8 mouse cellular contexts compared by ENCODE assay signal in genomic region chr11:59163255-59164236, GRCm38 (mm10). TPM values are rescaled to one million over a fixed set of nuclear protein-coding genes. Genes with fewer than 3 reads are reported as not detected.
A peak's percentile ranks its signal among the peaks of the same experiment; 100 is the strongest.
DNase-seq lines count a peak whose midpoint lies in the region; TF ChIP-seq lines count a peak whose summit lies in the region.

TSS of gene Iba57 (minus strand) at chr11:59163739.

- no peaks in the 10 kb centered on the region for H3K9me3 ChIP-seq in megakaryocyte, embryonic 14.5 days

- peaks cover 7% of the 10 kb centered on the region for H3K27me3 ChIP-seq in megakaryocyte, embryonic 14.5 days (replicated peaks)

- peak within 1 kb of the TSS; percentile 99 for H3K27ac ChIP-seq in gastrocnemius, adult 2 months

- peak; percentile 52 for TF ChIP-seq CTCF in gastrocnemius, adult 2 months (IDR thresholded peaks at IDR 0.05)

- intact Hi-C loops in gastrocnemius, adult 2 months (cut with DNase I): loop anchor here (1.0 kb wide), 1 partner anchor 25 kb away; no protein-coding TSS in a partner anchor

- peaks cover 58% of the 10 kb centered on the region for H3K4me1 ChIP-seq in megakaryocyte, embryonic 14.5 days

- peak; percentile 98 for DNase-seq in WW6 (ENCODE audit: low read depth, low spot score)
- DNase-seq in cerebellum, postnatal 4 days (ENCODE audit: low spot score in 2 of 2): peak; percentile 87 to 97
- peak; percentile 99 for DNase-seq in gastrocnemius, adult 2 months
- DNase-seq in hindlimb bud, embryonic 11.5 days (ENCODE audit: extremely low spot score, low read depth, low spot score): peak; percentile 90
- DNase-seq in left cerebral cortex, adult 8-10 months (ENCODE audit: low spot score in 2 of 2): peak; percentile 98 to 100
- DNase-seq in right cerebral cortex, postnatal 10 days (ENCODE audit: low spot score in 2 of 2): peak; percentile 99
- peak; percentile 92 for DNase-seq in urinary bladder, postnatal 25 days (ENCODE audit: low spot score)

- H3K4me3 ChIP-seq in gastrocnemius, adult 2 months: peak within 1 kb of the TSS; percentile 76
- H3K4me3 ChIP-seq in megakaryocyte, embryonic 14.5 days (replicated peaks): peak within 1 kb of the TSS; percentile 99

- peaks cover 5% of the 10 kb centered on the region for H3K36me3 ChIP-seq in megakaryocyte, embryonic 14.5 days (replicated peaks; ENCODE audit: low read length)

RNA-seq across cellular contexts. Expression of gene Iba57, which starts in this region (rescaled TPM):
- 1 to 10 TPM; 6.7 to 9.3 TPM for total RNA-seq in gastrocnemius, adult 2 months (2021)
- total RNA-seq in left cerebral cortex, adult 8-10 months (2022): 1 to 10 TPM; 6.4 to 7.9 (median 7.1) TPM
- 2.5 TPM in 1 of 2 replicates, not detected in the other for polyA plus RNA-seq in megakaryocyte, embryonic 14.5 days (2012; ENCODE audit: insufficient read depth, low replicate concordance)

Comparison
In these comparisons a context has a peak if more than half of its experiments do, and no peak if none do; other contexts are left out.
1. Peak in every context shown above with its lines: DNase-seq, H3K4me3 ChIP-seq and H3K27ac ChIP-seq.